Mouse (Mus musculus) heart, adult 8-10 months (tissue): ENCODE data around the gene Tspyl2. TPM values are rescaled to one million over a fixed set of nuclear protein-coding genes. Genes with fewer than 3 reads are reported as not detected.

Experiments used
- total RNA-seq, 4 experiments: library from RNA; stranded (reverse); gene quantifications; 2 replicates each; pipeline ENCODE4 v1.2.4; 2022

Gene Tspyl2
- total RNA-seq, 4 experiments from 2014 or later, result 10.9 to 17.1 (median 11.9) TPM

Other genes starting within 250 kb of the Tspyl2 start
- 10 to 100 TPM; 64.3 to 87.0 (median 82.0) TPM for gene Iqsec2, start 198.2 kb downstream of the Tspyl2 start, total RNA-seq
- 10 to 100 TPM; 26.9 to 54.4 (median 37.6) TPM for gene Kdm5c, start 109.4 kb downstream of the Tspyl2 start, total RNA-seq
- 1 to 10 TPM; 2.3 to 5.2 (median 2.5) TPM for gene Kantr, start 14.9 kb downstream of the Tspyl2 start, total RNA-seq
- gene Gpr173, start 26.3 kb upstream of the Tspyl2 start, total RNA-seq, result under 1 TPM in 3 of 4 experiments, not detected in 1; 0.22 to 0.65 (median 0.41) TPM
- gene Cldn34a, start 220.9 kb upstream of the Tspyl2 start, total RNA-seq, result not detected